Mouse (Mus musculus) C2C12 (cell line): ENCODE results near the gene Tlr9.

Experiments
- CEBPB ChIP-seq: IDR thresholded peaks from one replicate; pipeline ENCODE4 v1.6.1; 2011; ENCODE audit warnings: low read depth, mild to moderate bottlenecking, control low read depth, moderate library complexity
- CTCF ChIP-seq: IDR thresholded peaks from one replicate; pipeline ENCODE4 v1.5.1; 2011; ENCODE audit not compliant: control insufficient read depth, insufficient read depth, insufficient read length
- MAX ChIP-seq: IDR thresholded peaks from one replicate; pipeline ENCODE4 v1.6.1; 2011; ENCODE audit warnings: mild to moderate bottlenecking, control low read depth

- TF ChIP-seq CTCF: no peak
- no peak for TF ChIP-seq MAX
- no peak for TF ChIP-seq CEBPB
Measured at GRCm38 (mm10) chr9:106226151-106226682, 3.8 kb downstream of the Tlr9 start.
